Mouse (Mus musculus) forebrain, embryonic 14.5 days (tissue): ENCODE measurements around the gene Gm20388. TPM values are rescaled to one million over a fixed set of nuclear protein-coding genes. Genes with fewer than 3 reads are reported as not detected.
A peak's percentile ranks its signal among the peaks of the same experiment; 100 is the strongest.

Source experiments
- ATAC-seq: fragments of 200-750 bp; cut with Nextera tagmentation; 2 replicates; pipeline ENCODE4 v1.8.0; 2017; ENCODE audit warnings: mild to moderate bottlenecking, moderate library complexity
- DNase-seq: peaks from one replicate; pipeline ENCODE4 v3.0.0-alpha.2; 2015; ENCODE audit warnings: low spot score
- H3K27ac ChIP-seq: fragments of 300-500 bp; sonication (generic); 2 replicates; pipeline ENCODE4 v1.5.1; 2014; ENCODE audit warnings: low read depth, mild to moderate bottlenecking, control low read depth, low read length, moderate library complexity
- H3K27me3 ChIP-seq: fragments of 300-500 bp; sonication (generic); replicated peaks from 2 replicates; pipeline ENCODE4 v1.6.1; 2014; ENCODE audit warnings: low read length, control low read depth, mixed read lengths; ENCODE audit not compliant: control insufficient read depth, insufficient read depth
- H3K36me3 ChIP-seq: fragments of 300-500 bp; sonication (generic); 2 replicates; pipeline ENCODE4 v1.6.1; 2014; ENCODE audit warnings: low read length, control low read depth; ENCODE audit not compliant: control insufficient read depth, insufficient read depth
- H3K4me1 ChIP-seq: fragments of 300-500 bp; sonication (generic); 2 replicates; pipeline ENCODE4 v1.6.1; 2014; ENCODE audit warnings: antibody characterized with exemption, low read length, control low read depth; ENCODE audit not compliant: control insufficient read depth, insufficient read depth
- H3K4me2 ChIP-seq: fragments of 300-500 bp; sonication (generic); 2 replicates; pipeline ENCODE4 v1.6.1; 2014; ENCODE audit warnings: mild to moderate bottlenecking, control low read depth, low read length
- H3K4me3 ChIP-seq: fragments of 300-500 bp; sonication (generic); 2 replicates; pipeline ENCODE4 v1.5.1; 2014; ENCODE audit warnings: low read depth, low read length, control low read depth
- H3K9ac ChIP-seq: fragments of 300-500 bp; sonication (generic); 2 replicates; pipeline ENCODE4 v1.6.1; 2014; ENCODE audit warnings: mild to moderate bottlenecking, low read length, control low read depth, moderate library complexity
- H3K9me3 ChIP-seq: fragments of 300-500 bp; sonication (generic); replicated peaks from 2 replicates; pipeline ENCODE4 v1.6.1; 2016; ENCODE audit warnings: low read length, control low read depth, mixed read lengths; ENCODE audit not compliant: control insufficient read depth
- WGBS: fragments of 180-500 bp; shearing (Covaris S2); extraction: QIAGEN DNeasy Blood & Tissue Kit; methylation state at CpG from one replicate; pipeline ENCODE4 v1.1.7; 2014; 5-methylcytosine and 5-hydroxymethylcytosine counted together
- polyA plus RNA-seq: library from polyadenylated mRNA; unstranded; fragments of >200 nt; fragmentation: Nextera tagmentation; extraction: Ambion mirVana; gene quantifications from 2 replicates; pipeline ENCODE4 v1.2.1, GENCODE M21; 2014

Gene Gm20388
- polyA plus RNA-seq, 1 experiment from 2014 or later, result 7.4 TPM

GRCm38 (mm10) chr8:123747772-123748171 is 3837.1 kb downstream of the Gm20388 start:
- no peak overlapping the region for H3K4me2 ChIP-seq
- WGBS, result 29% methylated on average over 5 of the region's 5 CpGs
- no peaks in the 10 kb centered on the region for H3K27me3 ChIP-seq
- H3K9ac ChIP-seq, result no peak overlapping the region
- H3K36me3 ChIP-seq, result no peaks in the 10 kb centered on the region
- H3K4me3 ChIP-seq, result no peak overlapping the region
- H3K27ac ChIP-seq, result no peak overlapping the region
- ATAC-seq (no peak), DNase-seq (no peak)
- H3K4me1 ChIP-seq, result peaks cover under 1% of the 10 kb centered on the region
- H3K9me3 ChIP-seq, result no peaks in the 10 kb centered on the region

DNA sequence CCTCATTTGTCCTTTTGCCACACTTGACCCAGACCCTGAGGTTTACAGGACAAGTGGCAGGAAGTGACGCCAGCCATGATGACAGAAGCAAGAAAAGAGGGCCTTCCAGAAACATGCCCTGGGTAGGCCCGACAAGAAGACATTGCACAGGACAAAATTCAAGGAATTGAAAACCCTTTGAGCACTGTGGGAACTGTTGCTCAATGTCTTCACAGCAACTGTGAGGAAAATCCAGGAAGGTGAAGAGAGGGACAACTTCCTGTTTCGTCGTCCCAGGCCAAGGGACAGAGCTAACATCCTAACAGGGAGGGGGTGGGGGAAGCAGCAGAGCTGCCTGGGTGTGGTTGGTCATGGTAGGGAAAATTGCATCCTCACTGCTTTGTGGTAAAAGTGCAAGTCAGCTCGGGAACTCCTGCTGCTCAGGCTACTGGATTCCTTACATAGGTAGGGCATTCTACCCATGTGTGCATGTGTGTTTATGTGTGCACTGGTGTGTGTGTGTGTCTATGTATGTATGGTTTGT is 3839.6 kb downstream of the Gm20388 start:
- H3K4me3 ChIP-seq, result no peak overlapping the region
- no peak overlapping the region for H3K4me2 ChIP-seq
- H3K9ac ChIP-seq, result no peak overlapping the region
- DNase-seq, result no peak
- H3K9me3 ChIP-seq, result no peaks in the 10 kb centered on the region
- no peak overlapping the region for H3K27ac ChIP-seq
- peaks cover 17% of the 10 kb centered on the region for H3K4me1 ChIP-seq
- no peak for ATAC-seq
- 80% methylated on average over 5 of the region's 5 CpGs for WGBS
- no peaks in the 10 kb centered on the region for H3K36me3 ChIP-seq
- no peaks in the 10 kb centered on the region for H3K27me3 ChIP-seq

DNA sequence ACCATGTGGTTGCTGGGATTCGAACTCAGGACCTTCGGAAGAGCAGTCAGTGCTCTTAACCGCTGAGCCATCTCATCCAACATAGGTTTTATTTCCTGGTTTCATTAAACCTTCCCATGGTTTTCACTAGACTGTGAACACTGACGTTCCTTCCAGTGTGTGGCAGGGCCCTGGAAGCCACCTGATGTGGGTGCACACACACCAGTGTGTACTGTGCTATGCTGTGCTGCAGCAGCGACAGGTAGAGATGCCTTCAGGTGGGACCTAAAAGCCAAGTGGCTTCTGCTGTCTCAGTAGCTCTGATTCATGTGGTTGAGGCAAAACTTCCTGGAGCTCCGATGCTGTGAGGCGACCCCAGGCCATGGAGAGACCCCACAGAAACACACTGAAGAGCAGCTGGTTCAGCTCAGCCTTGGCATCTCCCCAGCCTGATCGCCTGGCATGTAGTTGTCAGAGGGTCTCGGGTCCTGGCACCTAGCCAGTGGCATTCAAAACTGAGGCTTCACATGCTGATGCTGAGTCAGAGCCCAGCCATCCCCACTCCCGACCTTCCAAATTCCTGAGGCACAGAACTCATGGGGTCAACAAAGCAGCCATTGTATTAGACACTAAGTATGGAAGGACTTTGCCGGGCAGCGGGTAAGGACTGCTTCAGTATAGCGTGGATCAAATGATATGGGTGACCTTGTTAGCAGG is 3842.3 kb downstream of the Gm20388 start:
- Histone ChIP-seq H3K9me3 (no peaks in the 10 kb centered on the region), H3K36me3 (no peaks in the 10 kb centered on the region), H3K4me1 (peaks cover 17% of the 10 kb centered on the region), H3K9ac (no peak overlapping the region), H3K4me2 (no peak overlapping the region), H3K4me3 (no peak overlapping the region), H3K27me3 (no peaks in the 10 kb centered on the region), H3K27ac (peak overlapping the region; percentile 56; the same call in 1 of the 2 replicates)
- peak; percentile 88 for DNase-seq
- ATAC-seq, result peak; percentile 68
- WGBS, result 38% methylated on average over 13 of the region's 13 CpGs

GRCm38 (mm10) chr8:123753604-123754375 is 3843.1 kb downstream of the Gm20388 start:
- Histone ChIP-seq H3K36me3 (no peaks in the 10 kb centered on the region), H3K4me3 (no peak overlapping the region), H3K4me1 (peaks cover 17% of the 10 kb centered on the region), H3K27me3 (no peaks in the 10 kb centered on the region), H3K9ac (peak overlapping the region; percentile 26; the same call in 1 of the 2 replicates), H3K9me3 (no peaks in the 10 kb centered on the region), H3K4me2 (peak overlapping the region; percentile 31), H3K27ac (peak overlapping the region; percentile 56; the same call in 1 of the 2 replicates)
- WGBS, result 4% methylated on average over 18 of the region's 18 CpGs
- ATAC-seq (peak; percentile 58), DNase-seq (peak; percentile 60)

DNA sequence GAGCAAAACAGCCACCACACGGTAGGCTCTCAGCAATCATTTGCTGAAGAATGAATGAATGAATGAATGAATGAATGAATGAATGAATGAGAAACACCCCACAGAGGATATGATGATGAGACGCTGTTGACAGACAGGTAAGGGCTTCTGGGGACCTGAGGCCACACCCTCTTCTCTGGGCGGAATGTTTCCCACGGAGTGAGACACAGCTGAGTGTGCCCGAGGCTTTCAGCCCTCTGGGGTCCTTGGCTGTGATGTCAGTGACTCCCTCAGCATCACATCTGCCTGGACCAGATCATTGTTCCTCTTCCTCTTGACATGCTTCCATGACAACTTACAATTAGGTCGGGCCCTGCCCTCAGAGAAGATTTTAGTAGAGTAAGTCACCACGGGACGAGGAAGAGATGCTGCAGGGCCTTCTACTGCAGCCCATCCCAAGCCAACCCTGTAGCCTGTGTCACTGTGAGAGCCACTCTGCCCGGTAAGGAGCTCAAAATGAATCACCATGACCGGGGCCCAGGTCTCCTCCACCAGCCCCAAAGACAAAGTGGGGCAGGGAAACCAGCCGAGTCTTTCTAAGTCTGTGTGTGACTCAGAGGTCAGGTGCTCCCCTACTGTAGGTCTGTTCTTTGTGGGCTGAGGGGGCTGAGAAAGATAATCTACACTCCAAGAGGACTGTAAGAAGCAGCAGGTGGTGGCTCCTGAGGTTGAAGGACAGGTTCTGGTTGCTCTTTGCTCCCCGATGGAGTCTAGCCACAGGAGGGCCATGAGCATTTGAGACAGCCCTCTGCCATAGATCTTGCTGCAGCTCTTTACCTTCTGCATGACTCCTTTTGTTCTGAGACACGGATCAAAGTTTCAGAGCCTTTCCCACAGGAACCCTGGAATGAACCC is 3844.1 kb downstream of the Gm20388 start:
- no peak overlapping the region; the same call in 1 of the 2 replicates for H3K9ac ChIP-seq
- H3K9me3 ChIP-seq, result no peaks in the 10 kb centered on the region
- no peak overlapping the region for H3K27ac ChIP-seq
- DNase-seq, result no peak
- no peaks in the 10 kb centered on the region for H3K27me3 ChIP-seq
- ATAC-seq, result no peak
- WGBS, result 76% methylated on average over 13 of the region's 13 CpGs
- H3K4me3 ChIP-seq, result no peak overlapping the region
- H3K4me2 ChIP-seq, result peak overlapping the region; percentile 31; the same call in 1 of the 2 replicates
- H3K4me1 ChIP-seq, result peaks cover 19% of the 10 kb centered on the region
- H3K36me3 ChIP-seq, result no peaks in the 10 kb centered on the region

DNA sequence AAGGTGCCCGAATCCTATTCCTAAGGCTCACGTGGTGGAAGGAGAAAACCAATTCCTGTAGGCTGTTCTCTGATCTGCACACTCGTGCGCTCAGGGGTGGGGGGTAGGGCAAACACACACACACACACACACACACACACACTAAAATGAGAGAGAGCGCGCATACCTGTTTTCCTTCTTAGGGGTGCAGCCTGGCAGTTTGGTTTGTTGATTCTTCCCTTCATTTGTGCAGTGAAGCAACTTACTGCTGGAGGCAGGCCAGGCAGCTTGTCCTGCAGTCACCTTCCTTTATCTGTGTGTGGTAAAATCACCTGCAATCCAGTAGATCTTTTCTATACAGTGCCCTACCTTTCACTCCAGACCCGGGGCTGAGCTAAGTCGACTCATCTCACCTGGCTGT is 3846.3 kb downstream of the Gm20388 start:
- DNase-seq (no peak), ATAC-seq (no peak)
- Histone ChIP-seq H3K9ac (no peak overlapping the region), H3K27ac (no peak overlapping the region), H3K9me3 (no peaks in the 10 kb centered on the region), H3K4me2 (no peak overlapping the region), H3K36me3 (no peaks in the 10 kb centered on the region), H3K27me3 (no peaks in the 10 kb centered on the region), H3K4me3 (no peak overlapping the region), H3K4me1 (peaks cover 19% of the 10 kb centered on the region)
- WGBS, result 82% methylated on average over 8 of the region's 8 CpGs

- DNase-seq, result no peak
- Histone ChIP-seq H3K4me2 (no peak overlapping the region), H3K9me3 (no peaks in the 10 kb centered on the region), H3K4me1 (peaks cover 7% of the 10 kb centered on the region), H3K9ac (no peak overlapping the region), H3K27me3 (no peaks in the 10 kb centered on the region), H3K36me3 (no peaks in the 10 kb centered on the region), H3K27ac (no peak overlapping the region), H3K4me3 (no peak overlapping the region)
- no peak for ATAC-seq
- 84% methylated on average over 1 of the region's 1 CpGs for WGBS
Observed at GRCm38 (mm10) chr8:123758935-123759334, 3848.3 kb downstream of the Gm20388 start.

DNA sequence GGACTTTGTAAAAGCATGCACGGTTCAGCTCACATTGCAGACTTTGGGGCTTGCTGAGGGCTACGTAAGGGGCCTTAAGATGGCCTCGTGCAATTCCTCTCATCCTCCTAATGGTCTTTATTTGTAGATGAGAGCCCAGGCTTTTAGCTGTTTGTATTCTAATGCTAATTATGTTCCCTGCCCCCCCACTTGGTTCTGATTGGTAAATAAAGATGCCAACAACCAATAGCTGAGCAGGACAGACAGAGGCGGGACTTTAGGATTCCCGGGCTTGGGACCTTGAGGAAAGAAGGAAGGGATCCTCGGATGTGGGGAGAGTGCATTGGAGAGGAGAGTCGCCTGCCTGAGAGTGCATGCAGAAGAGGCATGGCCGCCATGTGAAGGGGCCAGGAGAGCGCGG is 3849.3 kb downstream of the Gm20388 start:
- 2% methylated on average over 10 of the region's 10 CpGs for WGBS
- Histone ChIP-seq H3K9me3 (no peaks in the 10 kb centered on the region), H3K9ac (no peak overlapping the region), H3K27ac (no peak overlapping the region), H3K36me3 (no peaks in the 10 kb centered on the region), H3K4me2 (peak overlapping the region; percentile 42), H3K27me3 (no peaks in the 10 kb centered on the region), H3K4me3 (no peak overlapping the region), H3K4me1 (peaks cover 2% of the 10 kb centered on the region; the same call in 1 of the 2 replicates)
- peak; percentile 94 for DNase-seq
- ATAC-seq, result peak; percentile 94
